Mouse (Mus musculus) cerebellum, postnatal 10 days (tissue): ENCODE results near the gene Diaph3.
"Not testable (repeated sequence)": the region's sequence is repeated elsewhere in the genome, so short reads cannot be mapped to it uniquely, and the experiment has no call there.

Experiments used
- DNase-seq, 2 experiments: peaks; one replicate each; pipeline ENCODE4 v3.0.0; 2021; ENCODE audit warnings: mixed read lengths in 2 of 2

Diaph3 gene

GRCm38 (mm10) chr14:86729617-86730098 lies 411.4 kb downstream of the Diaph3 start:
- DNase-seq = peak; percentile 84 to 86

- peak; percentile 62 to 77 for DNase-seq
Measured at GRCm38 (mm10) chr14:86727538-86728045, 413.4 kb downstream of the Diaph3 start.

- no peak for DNase-seq
Measured at GRCm38 (mm10) chr14:86721768-86722167, 419.3 kb downstream of the Diaph3 start.

- no peak for DNase-seq
Measured at GRCm38 (mm10) chr14:86721082-86721481, 420.0 kb downstream of the Diaph3 start.

GRCm38 (mm10) chr14:86720408-86720807 lies 420.6 kb downstream of the Diaph3 start:
- not testable (repeated sequence) for DNase-seq

GRCm38 (mm10) chr14:86714088-86714690 lies 426.8 kb downstream of the Diaph3 start:
- DNase-seq = no peak

- no peak for DNase-seq
Measured at GRCm38 (mm10) chr14:86704080-86704479, 437.0 kb downstream of the Diaph3 start.

- DNase-seq = no peak
Measured at GRCm38 (mm10) chr14:86701145-86701544, 439.9 kb downstream of the Diaph3 start.

- no peak for DNase-seq
Measured at GRCm38 (mm10) chr14:86697887-86698286, 443.1 kb downstream of the Diaph3 start.

GRCm38 (mm10) chr14:86692714-86693113 lies 448.3 kb downstream of the Diaph3 start:
- no peak for DNase-seq

GRCm38 (mm10) chr14:86691298-86691697 lies 449.7 kb downstream of the Diaph3 start:
- no peak for DNase-seq

- DNase-seq = peak; percentile 61 to 67
Measured at GRCm38 (mm10) chr14:86684585-86685503, 456.2 kb downstream of the Diaph3 start.

- no peak for DNase-seq
Measured at GRCm38 (mm10) chr14:86681951-86682350, 459.1 kb downstream of the Diaph3 start.

- no peak for DNase-seq
Measured at GRCm38 (mm10) chr14:86678992-86679391, 462.0 kb downstream of the Diaph3 start.

GRCm38 (mm10) chr14:86678179-86678780 lies 462.8 kb downstream of the Diaph3 start:
- peak; percentile 33 to 57 for DNase-seq

- DNase-seq = no peak
Measured at GRCm38 (mm10) chr14:86677015-86677414, 464.0 kb downstream of the Diaph3 start.

- no peak for DNase-seq
Measured at GRCm38 (mm10) chr14:86675314-86675713, 465.7 kb downstream of the Diaph3 start.

- DNase-seq = no peak
Measured at GRCm38 (mm10) chr14:86662846-86663245, 478.2 kb downstream of the Diaph3 start.

GRCm38 (mm10) chr14:86660556-86660955 lies 480.5 kb downstream of the Diaph3 start:
- DNase-seq = no peak

- no peak for DNase-seq
Measured at GRCm38 (mm10) chr14:86656262-86656661, 484.8 kb downstream of the Diaph3 start.

- no peak for DNase-seq
Measured at GRCm38 (mm10) chr14:86646499-86647120, 494.4 kb downstream of the Diaph3 start.

- DNase-seq = peak in 1 of 2 experiments; percentile 20
Measured at GRCm38 (mm10) chr14:86642831-86643241, 498.2 kb downstream of the Diaph3 start.

GRCm38 (mm10) chr14:86641839-86642238 lies 499.2 kb downstream of the Diaph3 start:
- no peak for DNase-seq
